Mouse (Mus musculus) adrenal gland, postnatal 14 days (tissue): ENCODE data around the gene Snx10. TPM values are rescaled to one million over a fixed set of nuclear protein-coding genes. Genes with fewer than 3 reads are reported as not detected.

Source experiments
- microRNA-seq, 2 experiments: library from miRNA; unstranded; fragments of <30 nt; microRNA quantifications; one replicate each; pipeline ENCODE4 v1.2.0; 2021
- total RNA-seq: library from RNA; stranded (reverse); gene quantifications from 2 replicates; pipeline ENCODE4 v1.2.3, GENCODE M21; 2021

The Snx10 gene
- total RNA-seq, 1 experiment from 2014 or later: 51.6 TPM

Small RNA genes within 50 kb of the gene (microRNA-seq; reads per million reads assigned to microRNA genes)
- gene Gm22914: 0 reads per million in 2 experiments

Other genes starting within 250 kb of the Snx10 start
- 0.33 and 0.38 TPM in 2 replicates for gene Nfe2l3, start 91.2 kb upstream of the Snx10 start, total RNA-seq
- gene Hnrnpa2b1, start 54.0 kb upstream of the Snx10 start, total RNA-seq: 794 and 798 TPM in 2 replicates
- 111 and 114 TPM in 2 replicates for gene Cbx3, start 53.5 kb upstream of the Snx10 start, total RNA-seq